Mouse (Mus musculus) heart, postnatal 0 days (tissue): ENCODE measurements around the gene Prickle4.

Experiments
- CTCF ChIP-seq: IDR thresholded peaks from 2 replicates; pipeline ENCODE4 v1.5.1; 2016; ENCODE audit warnings: antibody characterized with exemption, control low read depth, low read depth
- EP300 ChIP-seq: IDR thresholded peaks from 2 replicates; pipeline ENCODE4 v1.6.1; 2016; ENCODE audit warnings: antibody characterized with exemption, low read depth

DNA sequence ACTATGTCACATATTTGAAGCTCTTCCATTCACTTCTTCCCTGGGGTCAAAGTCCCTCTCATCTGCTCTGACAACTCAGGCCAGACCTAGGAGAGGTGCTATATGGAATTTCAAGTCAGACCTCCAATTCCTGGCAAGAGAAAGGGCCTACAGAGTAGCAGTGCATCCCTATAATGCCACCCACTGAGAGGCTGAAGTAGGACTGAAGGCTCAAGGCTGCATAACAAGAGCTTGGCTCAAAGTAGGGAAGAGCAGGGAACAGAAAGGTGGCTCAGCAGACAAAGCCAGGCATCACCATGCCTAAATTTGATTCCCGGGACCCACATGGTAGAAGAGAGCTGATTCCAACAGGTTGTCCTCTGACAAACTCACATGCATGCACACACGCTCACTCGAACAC, 2.9 kb downstream of the Prickle4 start:
- TF ChIP-seq CTCF (no peak), EP300 (no peak)
